Mouse (Mus musculus): Measurements from ENCODE around the gene Zc2hc1b.

Gene Zc2hc1b

GRCm38 (mm10) chr10:13184170-13184766 lies 6.4 kb upstream of the Zc2hc1b start:
- in situ Hi-C loops (cut with MboI; ENCODE audit: low pct_unique_long_range_greater_than_20kb in 1 of 2, low sequenced_read_pairs in 2 of 2, unreplicated experiment in 1 of 2) = no loop called here

DNA sequence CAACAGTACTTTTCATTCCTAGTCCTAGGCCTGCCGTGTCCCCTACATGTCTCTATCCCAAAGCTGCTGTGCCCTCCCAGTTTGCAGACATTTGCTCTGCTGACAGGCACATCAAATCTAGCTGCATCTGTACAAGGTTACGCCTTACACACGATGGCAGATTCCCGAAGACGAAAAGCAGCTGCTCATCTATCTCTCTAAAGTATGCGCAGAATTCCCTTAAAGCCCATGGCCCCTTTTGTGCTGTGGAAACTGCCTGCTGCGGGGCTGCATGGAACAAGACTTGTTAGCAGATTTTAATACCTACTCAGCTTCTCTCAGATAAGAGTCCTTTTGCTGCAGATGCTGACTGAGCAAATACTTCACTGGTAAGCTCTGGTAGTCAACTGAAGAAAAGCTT lies 2.4 kb upstream of the Zc2hc1b start:
- in situ Hi-C loops (cut with MboI; ENCODE audit: low pct_unique_long_range_greater_than_20kb in 1 of 2, low sequenced_read_pairs in 2 of 2, unreplicated experiment in 1 of 2) = no loop called here

GRCm38 (mm10) chr10:13175866-13176265 lies 2.0 kb downstream of the Zc2hc1b start:
- in situ Hi-C loops (cut with MboI; ENCODE audit: low pct_unique_long_range_greater_than_20kb in 1 of 2, low sequenced_read_pairs in 2 of 2, unreplicated experiment in 1 of 2) = no loop called here

DNA sequence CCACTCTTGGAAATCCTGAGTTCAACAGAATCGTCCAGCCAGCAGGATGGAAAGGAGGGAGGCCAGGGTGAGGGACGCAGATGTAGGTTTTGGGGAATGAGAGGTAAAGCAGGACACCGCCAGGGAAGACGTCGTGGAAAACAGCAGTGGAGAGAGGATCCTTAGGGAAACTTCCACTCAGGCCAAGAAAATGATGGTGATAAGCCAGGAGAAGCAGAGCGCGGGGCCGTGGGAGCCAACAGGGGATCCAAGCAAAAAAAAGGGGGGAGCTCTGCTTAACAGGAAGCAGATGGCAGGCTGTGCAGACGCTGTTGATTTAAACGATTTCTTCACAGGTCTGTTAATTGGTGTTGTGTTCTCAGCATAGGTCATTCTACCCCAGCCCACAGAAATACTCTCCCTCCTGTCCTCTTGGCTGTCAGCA lies 5.0 kb downstream of the Zc2hc1b start:
- in situ Hi-C loops (cut with MboI; ENCODE audit: low pct_unique_long_range_greater_than_20kb in 1 of 2, low sequenced_read_pairs in 2 of 2, unreplicated experiment in 1 of 2) = no loop called here

- in situ Hi-C loops (cut with MboI; ENCODE audit: low pct_unique_long_range_greater_than_20kb in 1 of 2, low sequenced_read_pairs in 2 of 2, unreplicated experiment in 1 of 2) = no loop called here
These were observed 6.4 kb downstream of the Zc2hc1b start for GRCm38 (mm10) chr10:13171461-13171860.

DNA sequence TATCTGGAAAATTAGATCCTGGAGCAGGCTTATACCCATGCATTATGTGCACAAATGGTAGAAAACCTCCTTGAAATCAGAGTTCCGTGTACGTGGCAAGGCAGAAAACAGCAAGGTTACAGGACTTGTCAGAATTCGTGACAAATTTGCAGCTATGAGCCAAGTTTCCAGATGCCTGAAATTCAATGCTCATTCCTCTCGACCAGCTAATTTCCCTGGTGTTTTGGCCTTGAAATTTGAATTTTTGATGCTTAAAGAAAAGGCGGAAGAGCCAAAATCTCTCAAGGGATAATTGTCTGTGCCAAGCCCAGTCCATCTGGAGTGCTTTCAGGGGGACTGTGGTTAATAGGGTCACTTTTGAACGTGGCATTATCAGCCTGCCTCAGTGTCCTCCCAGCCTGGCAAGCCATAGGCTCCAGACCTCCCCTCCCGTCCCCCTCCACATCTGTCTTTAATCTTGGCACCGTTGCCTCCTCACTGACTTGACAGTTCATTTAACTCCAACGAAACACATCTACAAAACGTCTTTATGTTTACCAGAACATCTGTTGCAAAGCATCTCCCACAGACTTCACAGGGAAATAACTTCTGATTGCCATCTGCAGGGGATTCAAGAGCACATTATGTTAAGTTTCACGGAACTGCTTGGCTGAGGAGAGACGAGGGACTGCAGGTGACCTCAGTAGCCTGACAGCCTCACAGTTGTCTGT lies 6.9 kb downstream of the Zc2hc1b start:
- in situ Hi-C loops (cut with MboI; ENCODE audit: low pct_unique_long_range_greater_than_20kb in 1 of 2, low sequenced_read_pairs in 2 of 2, unreplicated experiment in 1 of 2) = no loop called here

GRCm38 (mm10) chr10:13168461-13168860 lies 9.4 kb downstream of the Zc2hc1b start:
- in situ Hi-C loops (cut with MboI; ENCODE audit: low pct_unique_long_range_greater_than_20kb in 1 of 2, low sequenced_read_pairs in 2 of 2, unreplicated experiment in 1 of 2) = no loop called here

- in situ Hi-C loops (cut with MboI; ENCODE audit: low pct_unique_long_range_greater_than_20kb in 1 of 2, low sequenced_read_pairs in 2 of 2, unreplicated experiment in 1 of 2) = no loop called here
These were observed 15.8 kb downstream of the Zc2hc1b start for GRCm38 (mm10) chr10:13162031-13162430.

GRCm38 (mm10) chr10:13160913-13161312 lies 16.9 kb downstream of the Zc2hc1b start:
- in situ Hi-C loops (cut with MboI; ENCODE audit: low pct_unique_long_range_greater_than_20kb in 1 of 2, low sequenced_read_pairs in 2 of 2, unreplicated experiment in 1 of 2) = no loop called here

DNA sequence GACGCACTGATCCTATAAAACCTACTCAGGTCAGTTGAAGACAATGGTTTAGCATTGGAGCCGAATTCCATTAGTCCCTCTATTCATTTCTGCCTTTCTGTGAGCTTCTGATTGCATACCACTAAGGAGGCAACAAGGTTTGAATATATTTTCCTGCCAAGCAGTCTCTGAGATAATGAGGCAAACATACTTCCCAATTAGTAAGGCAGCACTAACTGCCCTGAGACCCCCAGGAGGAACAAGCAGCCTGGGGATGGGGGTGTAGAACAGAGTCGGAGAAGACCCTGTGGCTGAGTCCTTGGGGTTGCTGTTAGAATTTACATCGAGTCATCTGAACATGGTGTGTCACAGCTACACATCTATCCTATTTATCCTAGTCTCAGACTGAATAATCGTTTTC lies 22.4 kb downstream of the Zc2hc1b start:
- in situ Hi-C loops (cut with MboI; ENCODE audit: low pct_unique_long_range_greater_than_20kb in 1 of 2, low sequenced_read_pairs in 2 of 2, unreplicated experiment in 1 of 2) = no loop called here

- in situ Hi-C loops (cut with MboI; ENCODE audit: low pct_unique_long_range_greater_than_20kb in 1 of 2, low sequenced_read_pairs in 2 of 2, unreplicated experiment in 1 of 2) = no loop called here
These were observed 24.9 kb downstream of the Zc2hc1b start for GRCm38 (mm10) chr10:13152811-13153364.

DNA sequence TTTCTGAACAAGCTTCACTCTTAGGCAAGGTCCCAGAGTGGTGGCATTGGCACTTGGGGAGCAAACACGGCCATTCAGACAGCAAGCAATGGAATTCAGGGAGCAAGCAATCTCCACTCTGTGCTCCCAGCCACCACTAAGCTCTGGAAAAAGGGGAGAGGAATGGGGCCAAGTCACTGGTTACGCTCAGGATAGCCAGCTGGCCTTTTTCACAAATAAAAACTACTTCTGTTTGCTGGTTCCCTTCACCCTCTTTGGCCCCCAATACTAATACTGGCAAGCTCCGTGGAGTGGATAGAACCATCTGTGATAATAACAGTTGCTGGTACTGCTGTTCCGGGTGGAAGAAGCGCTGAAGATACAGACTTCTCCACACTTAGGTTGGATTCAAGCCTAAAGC lies 26.5 kb downstream of the Zc2hc1b start:
- in situ Hi-C loops (cut with MboI; ENCODE audit: low pct_unique_long_range_greater_than_20kb in 1 of 2, low sequenced_read_pairs in 2 of 2, unreplicated experiment in 1 of 2) = no loop called here

DNA sequence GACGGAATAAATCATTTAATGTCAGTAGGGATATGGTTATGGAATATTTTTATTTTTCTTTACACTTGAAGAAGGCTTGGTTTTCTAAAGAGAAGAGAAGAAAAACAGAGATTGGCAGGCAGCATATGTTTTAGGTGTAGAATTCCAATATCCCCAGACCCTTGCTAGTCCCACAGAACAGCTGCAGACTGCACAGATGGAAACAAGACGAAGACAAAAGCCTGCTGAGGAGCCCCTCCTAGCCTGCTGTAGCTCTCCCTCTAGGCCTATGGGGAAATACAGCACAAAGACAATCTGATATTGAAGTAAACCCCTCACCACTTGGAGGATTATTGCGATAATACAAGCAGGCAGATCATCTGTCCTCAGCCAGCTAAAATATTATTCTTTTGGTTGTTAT lies 27.4 kb downstream of the Zc2hc1b start:
- in situ Hi-C loops (cut with MboI; ENCODE audit: low pct_unique_long_range_greater_than_20kb in 1 of 2, low sequenced_read_pairs in 2 of 2, unreplicated experiment in 1 of 2) = no loop called here

DNA sequence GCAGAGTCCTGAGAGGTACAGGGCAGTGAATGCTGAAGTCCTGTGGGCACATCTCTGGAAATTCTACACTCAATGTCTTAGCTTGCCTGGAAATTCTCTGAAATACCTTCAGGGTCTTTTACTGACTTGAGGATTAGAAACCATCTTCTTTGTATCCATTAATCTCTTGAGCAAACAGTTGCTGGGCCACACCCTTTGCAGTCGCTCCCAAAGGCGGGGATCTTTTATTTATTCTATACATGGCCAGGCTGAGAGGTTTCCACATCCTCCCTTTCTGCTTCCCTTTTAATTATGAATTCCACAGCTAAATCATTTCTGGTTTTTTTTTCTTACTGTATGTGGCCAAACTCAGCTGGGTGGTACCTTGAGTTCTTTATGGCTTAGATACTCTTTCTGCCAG lies 37.4 kb downstream of the Zc2hc1b start:
- in situ Hi-C loops (cut with MboI; ENCODE audit: low pct_unique_long_range_greater_than_20kb in 1 of 2, low sequenced_read_pairs in 2 of 2, unreplicated experiment in 1 of 2) = no loop called here

- in situ Hi-C loops (cut with MboI; ENCODE audit: low pct_unique_long_range_greater_than_20kb in 1 of 2, low sequenced_read_pairs in 2 of 2, unreplicated experiment in 1 of 2) = no loop called here
These were observed 39.9 kb downstream of the Zc2hc1b start for GRCm38 (mm10) chr10:13137906-13138305.

DNA sequence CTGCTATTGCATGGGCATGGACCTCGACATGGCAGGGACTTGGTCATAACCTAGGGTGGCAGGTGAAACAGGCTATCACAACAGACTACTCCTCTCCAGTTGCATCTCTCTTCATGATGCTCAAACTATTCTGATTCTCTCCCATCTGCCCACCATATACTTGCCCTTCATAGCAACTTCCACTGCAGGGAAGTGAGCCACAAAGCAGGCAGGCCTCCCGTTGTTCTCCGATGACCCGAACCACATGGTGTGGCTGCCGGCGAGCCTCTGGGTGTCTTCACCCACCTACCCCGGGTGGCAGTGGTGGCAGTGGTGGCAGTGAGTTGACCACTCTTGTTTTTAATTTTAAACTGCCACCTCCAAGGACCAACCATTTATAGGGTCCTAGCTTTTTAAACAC lies 42.1 kb downstream of the Zc2hc1b start:
- in situ Hi-C loops (cut with MboI; ENCODE audit: low pct_unique_long_range_greater_than_20kb in 1 of 2, low sequenced_read_pairs in 2 of 2, unreplicated experiment in 1 of 2) = no loop called here

DNA sequence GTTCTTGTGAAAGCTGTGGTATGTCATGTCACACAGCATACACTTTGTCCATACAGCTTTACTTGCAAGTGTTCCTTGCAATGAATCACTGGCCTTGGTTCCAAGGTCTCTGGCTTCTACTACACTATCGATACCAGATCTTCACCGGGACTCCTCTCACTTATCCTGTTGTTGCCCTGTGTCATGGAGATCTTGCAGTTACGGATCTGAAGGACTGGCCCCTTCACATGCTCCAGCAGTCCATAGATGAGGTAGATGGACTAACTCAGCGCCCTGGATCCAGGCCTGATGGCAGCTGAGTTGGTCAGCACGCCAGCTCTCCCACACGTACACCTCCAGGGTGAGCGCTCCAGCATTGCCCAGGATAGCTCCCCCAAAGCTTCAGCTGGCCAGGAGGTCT lies 42.5 kb downstream of the Zc2hc1b start:
- in situ Hi-C loops (cut with MboI; ENCODE audit: low pct_unique_long_range_greater_than_20kb in 1 of 2, low sequenced_read_pairs in 2 of 2, unreplicated experiment in 1 of 2) = no loop called here

DNA sequence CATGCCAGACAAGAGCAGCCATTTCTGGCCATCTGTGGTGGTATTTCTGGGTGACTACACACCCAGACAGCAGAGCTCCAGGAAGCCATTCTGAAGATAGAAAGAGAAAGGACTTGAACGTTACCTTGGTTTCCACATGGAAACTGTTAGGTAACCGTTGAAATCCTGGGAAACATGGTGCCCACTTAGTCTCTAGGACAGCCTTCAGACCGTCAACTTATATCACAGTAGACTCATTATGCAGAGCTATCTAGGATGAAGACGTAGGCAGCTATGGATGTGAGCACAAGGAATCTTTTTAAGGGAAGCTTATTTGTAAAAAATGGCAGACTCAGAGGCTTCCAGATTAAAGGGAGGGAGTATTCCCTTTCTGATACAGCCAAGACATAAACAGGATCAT lies 44.0 kb downstream of the Zc2hc1b start:
- in situ Hi-C loops (cut with MboI; ENCODE audit: low pct_unique_long_range_greater_than_20kb in 1 of 2, low sequenced_read_pairs in 2 of 2, unreplicated experiment in 1 of 2) = no loop called here

GRCm38 (mm10) chr10:13127946-13128345 lies 49.9 kb downstream of the Zc2hc1b start:
- in situ Hi-C loops (cut with MboI; ENCODE audit: low pct_unique_long_range_greater_than_20kb in 1 of 2, low sequenced_read_pairs in 2 of 2, unreplicated experiment in 1 of 2) = no loop called here

DNA sequence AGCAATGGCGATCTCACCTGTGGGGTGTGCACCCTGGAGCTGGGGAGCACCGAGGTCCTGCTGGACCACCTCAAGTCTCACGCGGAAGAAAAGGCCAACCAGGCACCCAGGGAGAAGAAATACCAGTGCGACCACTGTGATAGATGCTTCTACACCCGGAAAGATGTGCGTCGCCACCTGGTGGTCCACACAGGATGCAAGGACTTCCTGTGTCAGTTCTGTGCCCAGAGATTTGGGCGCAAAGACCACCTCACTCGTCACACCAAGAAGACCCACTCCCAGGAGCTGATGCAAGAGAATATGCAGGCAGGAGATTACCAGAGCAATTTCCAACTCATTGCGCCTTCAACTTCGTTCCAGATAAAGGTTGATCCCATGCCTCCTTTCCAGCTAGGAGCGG lies 50.5 kb downstream of the Zc2hc1b start:
- in situ Hi-C loops (cut with MboI; ENCODE audit: low pct_unique_long_range_greater_than_20kb in 1 of 2, low sequenced_read_pairs in 2 of 2, unreplicated experiment in 1 of 2) = no loop called here
